Mouse (Mus musculus) layer of hippocampus, postnatal 14 days (tissue): ENCODE data around the gene Mrap2. TPM values are rescaled to one million over a fixed set of nuclear protein-coding genes. Genes with fewer than 3 reads are reported as not detected.

Experiments
- DNase-seq, 2 experiments: peaks; one replicate each; pipeline ENCODE4 v3.0.0; 2021 to 2022; ENCODE audit warnings: low spot score in 2 of 2, mixed read lengths in 1 of 2
- total RNA-seq, 2 experiments: library from RNA; stranded (reverse); gene quantifications; 2 replicates each; pipeline ENCODE4 v1.2.3; 2021

The Mrap2 gene
- total RNA-seq, 2 experiments from 2014 or later: 4.7 to 4.9 TPM

DNA sequence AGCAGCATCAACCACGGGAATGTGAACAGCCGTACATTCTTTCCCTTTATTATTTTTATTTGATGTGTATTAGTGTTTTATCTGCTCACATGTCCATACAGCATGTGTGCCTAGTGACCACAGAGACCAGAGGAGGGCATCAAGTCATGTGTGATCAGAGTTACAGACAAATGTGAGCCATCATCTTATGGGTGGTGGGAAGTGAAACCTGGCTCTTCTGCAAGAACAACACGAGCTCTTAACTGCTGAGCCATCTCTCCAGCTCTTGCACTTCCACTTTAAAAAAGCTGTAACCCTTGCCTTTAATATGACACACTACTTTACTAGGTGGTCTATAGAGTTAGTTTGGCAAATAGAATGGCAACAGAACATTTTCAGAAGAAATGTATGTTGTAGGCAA is 27.4 kb downstream of the Mrap2 start:
- DNase-seq: no peak

DNA sequence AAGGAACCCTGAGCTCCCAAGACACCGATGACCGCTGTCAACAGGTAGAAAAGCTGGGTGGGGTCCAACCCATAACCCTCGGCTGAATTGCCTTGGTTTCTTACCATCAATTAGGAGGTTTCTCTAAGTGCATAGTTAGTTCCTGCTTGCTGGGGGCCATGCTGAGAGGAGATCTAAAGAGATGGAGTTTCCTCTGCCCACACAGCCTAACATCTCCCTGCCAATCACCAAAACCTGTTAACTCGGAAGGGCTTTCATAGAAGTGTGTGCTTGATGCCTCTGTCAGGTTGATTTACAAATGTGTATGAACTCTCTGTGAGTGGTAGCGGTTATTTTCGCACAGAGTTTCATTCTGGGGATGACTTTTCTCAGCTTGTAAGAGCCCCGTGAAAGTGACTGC is 34.4 kb downstream of the Mrap2 start:
- no peak for DNase-seq

DNA sequence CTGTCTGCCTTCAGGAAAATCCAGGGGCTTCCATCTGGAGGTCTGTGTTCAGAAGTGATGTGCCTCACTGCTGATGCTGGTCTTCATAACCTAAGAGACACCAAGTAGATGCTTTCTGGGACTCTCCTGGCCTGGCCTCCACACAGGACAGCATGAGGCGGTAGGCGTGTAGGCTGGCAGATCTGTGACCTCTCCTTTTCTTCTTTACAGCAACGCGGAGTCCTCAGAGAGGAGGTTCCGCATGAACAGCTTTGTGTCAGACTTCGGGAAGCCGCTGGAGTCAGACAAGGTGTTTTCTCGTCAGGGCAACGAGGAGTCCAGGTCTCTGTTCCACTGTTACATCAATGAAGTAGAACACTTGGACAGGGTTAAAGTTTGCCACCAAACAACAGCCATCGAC is 38.1 kb downstream of the Mrap2 start:
- no peak for DNase-seq

DNA sequence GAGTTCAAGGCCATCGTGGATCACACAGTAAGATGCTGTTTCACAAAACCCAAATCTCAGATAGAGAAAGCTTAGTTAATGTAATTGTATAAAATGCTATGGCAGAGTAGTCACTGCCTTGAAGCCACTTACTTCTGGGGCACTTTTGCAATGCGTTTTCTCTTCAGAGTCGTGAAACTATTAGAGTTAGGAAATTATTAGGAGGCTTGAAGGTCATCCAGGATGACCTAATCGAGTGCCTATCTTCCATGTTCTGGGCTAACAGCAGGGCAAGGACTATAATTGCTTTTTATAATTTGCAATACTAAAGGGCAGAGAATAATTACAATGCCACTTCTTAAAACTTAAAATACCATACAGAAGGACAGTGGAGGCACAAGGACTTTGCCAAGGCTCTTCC is 43.2 kb downstream of the Mrap2 start:
- no peak for DNase-seq

DNA sequence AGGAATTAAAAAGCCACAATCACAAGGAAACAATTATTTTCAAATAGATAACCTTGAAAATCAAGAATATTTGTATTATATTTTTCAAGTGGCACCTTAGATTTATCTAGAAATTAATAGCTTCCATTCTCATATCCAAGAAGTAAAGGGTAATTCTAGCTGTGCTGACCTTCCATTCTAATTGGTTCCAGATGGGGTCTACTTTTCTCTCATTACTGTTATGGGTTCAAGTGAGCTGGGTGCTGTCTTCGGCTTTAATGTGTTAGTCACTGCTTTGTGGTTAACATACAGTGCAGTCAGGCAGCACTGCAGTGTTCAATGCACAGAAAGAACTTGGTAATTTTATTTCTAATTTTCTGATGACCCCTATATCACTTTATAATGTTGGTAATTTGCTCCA is 49.6 kb downstream of the Mrap2 start:
- no peak for DNase-seq

DNA sequence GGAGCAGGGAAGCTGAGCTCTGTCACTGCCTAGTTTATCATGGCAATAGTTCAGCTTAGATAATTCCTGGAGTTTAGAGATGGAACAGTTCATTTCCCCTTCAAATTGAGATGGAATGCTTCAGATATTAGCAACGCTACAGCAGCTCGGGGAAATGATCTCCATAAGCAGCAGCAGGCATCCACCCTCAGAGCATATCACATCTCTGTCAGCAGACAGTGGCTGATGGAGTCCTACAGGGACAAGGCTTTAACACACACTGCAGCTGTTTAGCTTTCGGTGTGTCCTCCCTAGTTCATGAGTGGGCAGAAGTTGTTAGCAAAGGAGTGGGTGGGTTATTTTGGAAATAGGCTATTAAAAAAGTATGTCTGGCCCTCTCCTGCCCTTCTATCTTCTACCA is 53.2 kb downstream of the Mrap2 start:
- no peak for DNase-seq

DNA sequence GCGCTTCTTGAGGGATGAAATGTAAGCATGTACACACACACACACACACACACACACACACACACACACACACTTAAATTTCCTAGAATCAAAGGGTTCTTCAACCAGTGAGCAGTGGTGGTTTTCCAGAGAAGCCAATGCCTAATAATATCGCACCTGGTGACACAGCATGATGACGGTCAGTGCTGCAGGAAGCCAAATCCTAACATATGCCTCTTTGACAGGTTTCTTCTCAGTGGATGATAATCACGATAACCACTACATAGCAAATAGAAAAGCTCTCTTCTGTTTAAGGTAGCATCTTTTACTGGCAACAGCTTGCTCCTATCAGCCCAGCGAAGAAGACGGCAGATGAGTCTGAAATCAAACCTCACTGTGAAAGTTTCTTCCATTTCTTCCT is 53.9 kb downstream of the Mrap2 start:
- DNase-seq: no peak

DNA sequence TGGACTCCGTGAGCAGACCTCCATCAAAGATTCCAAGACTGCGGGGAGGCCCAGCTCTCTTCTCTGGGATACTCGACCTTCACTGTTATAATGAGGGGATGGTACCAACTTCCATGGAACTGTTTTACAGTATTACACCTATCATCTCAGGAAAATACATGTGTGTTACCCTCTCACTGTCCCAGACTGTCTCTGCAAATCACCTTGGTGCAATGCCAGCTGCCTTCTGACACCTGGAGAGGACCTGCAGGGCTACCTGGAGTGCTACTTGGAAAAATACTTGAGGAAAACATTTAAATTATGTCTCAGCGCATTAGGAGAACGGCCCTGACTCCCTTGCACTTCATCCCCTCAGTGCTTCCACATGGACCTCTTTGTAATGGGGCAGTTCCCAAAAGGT is 56.3 kb downstream of the Mrap2 start:
- no peak for DNase-seq

DNA sequence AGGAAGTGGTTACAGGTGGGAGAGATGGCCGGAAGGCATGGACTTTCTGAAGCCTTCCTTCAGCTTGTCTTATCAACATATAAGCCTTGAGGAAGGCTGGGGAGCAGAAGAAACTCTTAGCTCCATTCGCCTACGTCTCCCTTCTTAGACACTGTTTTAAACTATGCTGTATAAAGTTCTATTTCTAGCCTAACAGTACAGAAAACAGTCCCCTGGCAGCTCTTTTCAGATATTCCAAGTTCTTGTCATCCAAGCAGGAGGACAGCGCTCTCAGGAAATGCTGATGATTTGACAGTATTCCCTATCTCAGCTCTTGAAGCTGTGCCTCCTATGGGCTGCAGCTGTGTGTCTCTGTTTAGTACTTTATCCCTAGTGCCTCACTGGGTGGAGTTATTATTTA is 56.8 kb downstream of the Mrap2 start:
- no peak for DNase-seq

DNA sequence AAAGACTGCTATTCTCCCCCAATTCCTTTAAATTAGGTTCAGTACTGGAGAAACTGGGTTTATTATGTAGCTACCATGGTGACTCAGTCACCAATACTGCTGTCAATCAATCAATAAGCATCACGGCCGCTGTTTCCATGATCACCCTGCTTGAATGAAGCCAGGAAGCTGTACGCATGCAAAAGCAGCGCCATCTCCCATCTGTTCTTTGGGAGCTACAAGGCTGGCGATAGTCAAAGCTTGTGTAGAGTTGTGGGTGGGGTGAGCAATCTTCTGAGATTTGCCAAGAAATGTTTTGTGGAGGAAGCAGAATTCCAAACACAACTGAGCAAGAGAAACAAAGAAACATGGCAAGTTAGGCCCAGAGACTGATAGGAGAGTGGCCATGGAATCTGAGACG is 58.3 kb downstream of the Mrap2 start:
- peak; percentile 21 to 54 for DNase-seq

DNA sequence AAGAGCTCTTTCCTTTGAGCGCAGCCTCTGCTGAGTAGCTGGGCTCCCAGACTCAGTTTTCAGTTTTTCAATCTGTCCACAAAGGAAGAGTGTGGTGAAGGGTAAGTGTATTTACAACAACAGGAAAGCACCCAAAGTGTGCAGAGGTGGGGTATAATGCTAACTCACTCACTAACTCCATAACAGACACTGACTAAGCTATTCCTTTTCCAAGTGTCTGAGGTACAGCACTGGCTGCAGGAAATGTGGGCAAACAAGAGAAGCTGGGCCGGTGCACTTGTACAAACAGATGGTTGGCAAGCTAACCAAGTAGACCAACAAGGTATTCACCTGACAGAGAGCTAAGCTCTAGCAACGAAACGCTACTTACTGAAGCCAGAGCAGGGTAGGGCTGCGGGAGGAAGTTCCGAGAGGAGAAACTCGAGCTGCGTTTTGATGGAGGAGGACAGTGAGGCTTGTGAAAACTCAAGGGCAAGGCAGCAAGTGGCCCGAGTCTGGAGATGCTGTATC is 66.8 kb downstream of the Mrap2 start:
- no peak for DNase-seq

DNA sequence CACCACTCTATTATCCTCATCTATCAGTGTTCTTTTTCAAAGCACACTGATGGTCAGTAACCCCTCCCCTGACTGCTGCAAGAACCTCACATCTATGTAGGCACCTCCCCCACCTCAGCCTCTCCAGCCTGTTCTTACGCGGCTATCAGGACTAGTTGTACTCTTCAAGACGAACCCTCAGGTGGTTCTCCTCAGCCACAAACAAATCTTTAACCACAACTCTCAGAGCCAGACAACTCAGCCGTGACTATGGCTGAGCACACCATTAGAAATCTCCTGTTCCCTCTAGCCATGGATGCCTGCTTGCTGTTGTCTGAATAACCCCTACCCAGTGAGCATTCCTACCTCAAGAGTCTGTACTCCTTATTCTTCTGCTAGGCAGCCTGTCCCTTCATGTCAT is 69.1 kb downstream of the Mrap2 start:
- DNase-seq: no peak

Other genes with a start within 250 kb of the Mrap2 start
- 1 to 10 TPM; 7.3 to 9.3 TPM for gene Ripply2, start 128.8 kb upstream of the Mrap2 start, total RNA-seq
- 10 to 100 TPM; 33.8 to 33.9 TPM for gene Cyb5r4, start 122.3 kb upstream of the Mrap2 start, total RNA-seq
- gene Cep162, start 111.2 kb downstream of the Mrap2 start, total RNA-seq: 10 to 100 TPM in 1 of 2 experiments, 1 to 10 TPM in 1; 6.2 to 10.3 TPM